Mouse (Mus musculus): ENCODE results near the gene Cnrip1. TPM values are rescaled to one million over a fixed set of nuclear protein-coding genes. Genes with fewer than 3 reads are reported as not detected.

Cnrip1 gene
- polyA plus RNA-seq, 1 experiment: not detected

GRCm38 (mm10) chr11:17082953-17083352 lies 31.6 kb downstream of the Cnrip1 start:
- no peak for TF ChIP-seq GATA1 (IDR thresholded peaks at IDR 0.05; ENCODE audit: low read length)

- no peak for TF ChIP-seq GATA1 (IDR thresholded peaks at IDR 0.05; ENCODE audit: low read length)
These were observed 32.1 kb downstream of the Cnrip1 start for GRCm38 (mm10) chr11:17083455-17083854.

- no peak for TF ChIP-seq GATA1 (IDR thresholded peaks at IDR 0.05; ENCODE audit: low read length)
These were observed 32.5 kb downstream of the Cnrip1 start for GRCm38 (mm10) chr11:17083866-17084265.

GRCm38 (mm10) chr11:17086106-17086505 lies 34.7 kb downstream of the Cnrip1 start:
- no peak for TF ChIP-seq GATA1 (IDR thresholded peaks at IDR 0.05; ENCODE audit: low read length)

GRCm38 (mm10) chr11:17106936-17107335 lies 55.5 kb downstream of the Cnrip1 start:
- no peak for TF ChIP-seq GATA1 (IDR thresholded peaks at IDR 0.05; ENCODE audit: low read length)

- TF ChIP-seq GATA1 (IDR thresholded peaks at IDR 0.05; ENCODE audit: low read length): no peak
These were observed 56.0 kb downstream of the Cnrip1 start for GRCm38 (mm10) chr11:17107359-17107758.

- no peak for TF ChIP-seq GATA1 (IDR thresholded peaks at IDR 0.05; ENCODE audit: low read length)
These were observed 61.2 kb downstream of the Cnrip1 start for GRCm38 (mm10) chr11:17112419-17113090.

GRCm38 (mm10) chr11:17126418-17126817 lies 75.0 kb downstream of the Cnrip1 start:
- TF ChIP-seq GATA1 (IDR thresholded peaks at IDR 0.05; ENCODE audit: low read length): no peak

Other genes with a start within 250 kb of the Cnrip1 start
- gene Fbxo48, start 100.2 kb upstream of the Cnrip1 start, polyA plus RNA-seq (2012): 0.84 and 1.1 TPM in 2 replicates
- 1.0 and 1.4 TPM in 2 replicates for gene Plek, start 795 bp downstream of the Cnrip1 start, polyA plus RNA-seq (2012)
- gene Ppp3r1, start 107.7 kb downstream of the Cnrip1 start, polyA plus RNA-seq (2012): 28.6 and 43.0 TPM in 2 replicates
- gene Wdr92, start 130.5 kb downstream of the Cnrip1 start, polyA plus RNA-seq (2012): 1.3 and 5.3 TPM in 2 replicates
- gene Pno1, start 160.0 kb downstream of the Cnrip1 start, polyA plus RNA-seq (2012): 38.7 and 67.6 TPM in 2 replicates
- gene C1d, start 206.0 kb downstream of the Cnrip1 start, polyA plus RNA-seq (2012): 1.8 and 2.4 TPM in 2 replicates